Comparison of ENCODE assay signal across 10 mouse cellular contexts in the genomic region with DNA sequence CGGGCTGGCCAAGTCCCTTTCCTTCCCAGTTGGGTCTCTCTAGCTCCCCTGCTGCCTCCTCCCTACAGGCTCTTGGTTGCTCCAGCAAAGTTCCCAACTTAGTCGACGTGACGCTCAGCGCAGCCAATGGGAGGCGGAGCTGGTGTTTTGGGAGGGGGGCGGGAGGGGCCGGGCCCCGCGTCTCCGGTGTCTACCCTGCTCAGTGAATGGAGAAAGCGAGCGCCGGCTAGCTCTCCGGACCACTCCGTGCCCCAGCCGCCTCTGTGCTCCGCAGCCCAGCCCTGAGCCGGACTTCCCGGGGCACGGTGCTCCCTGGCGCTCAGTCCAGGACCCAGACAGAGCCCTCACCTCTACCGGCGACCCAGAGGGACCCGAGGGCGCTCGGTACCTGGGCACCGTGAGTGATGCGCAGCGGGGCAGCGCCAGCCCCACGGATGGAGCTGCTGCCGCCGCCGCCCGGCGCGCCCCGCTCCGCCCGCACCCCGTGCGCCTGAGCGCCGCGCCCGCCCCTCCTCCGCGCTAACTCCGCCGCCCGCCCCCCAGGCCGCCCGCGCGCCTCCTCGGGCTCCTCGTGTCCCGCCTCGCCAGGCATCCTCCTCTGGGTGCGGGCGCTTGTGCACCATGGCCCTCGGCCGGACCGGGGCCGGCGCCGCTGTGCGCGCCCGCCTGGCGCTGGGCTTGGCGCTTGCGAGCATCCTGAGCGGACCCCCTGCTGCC. TPM values are rescaled to one million over a fixed set of nuclear protein-coding genes. Genes with fewer than 3 reads are reported as not detected.
DNase-seq lines count a peak whose midpoint lies in the region; ATAC-seq and TF ChIP-seq lines count a peak whose summit lies in the region.
"Had no signal": no experiment of that assay in that cellular context is flagged by ENCODE, and none has a peak within 500 bp of the region (broad histone marks: within the 10 kb centered on the region; RNA-seq: fewer than 3 reads in every experiment).

A gene (plus strand): TSS at position 331 of the 717 bp plus-strand sequence.

- no peaks in the 10 kb centered on the region for H3K36me3 ChIP-seq in spleen, adult 2 months (ENCODE audit: control insufficient read depth, insufficient read depth, low read length)
- H3K36me3 ChIP-seq in embryonic facial prominence, embryonic 11.5 days (replicated peaks; ENCODE audit: control insufficient read depth, insufficient read depth, low read depth, low read length) = no peaks in the 10 kb centered on the region
- no peaks in the 10 kb centered on the region for H3K36me3 ChIP-seq in liver, adult 2 months (ENCODE audit: control insufficient read depth, insufficient read depth, low read length)
- no peaks in the 10 kb centered on the region for H3K36me3 ChIP-seq in neural tube, embryonic 12.5 days

- no peak within 1 kb of the TSS for H3K27ac ChIP-seq in spleen, adult 2 months (ENCODE audit: insufficient read depth, low read length)
- peak within 1 kb of the TSS; percentile 73 for H3K27ac ChIP-seq in embryonic facial prominence, embryonic 11.5 days (replicated peaks; ENCODE audit: low read depth, low read length)
- H3K27ac ChIP-seq in liver, adult 2 months (replicated peaks; ENCODE audit: insufficient read depth, low read depth, low read length) = no peak within 1 kb of the TSS
- no peak within 1 kb of the TSS for H3K27ac ChIP-seq in neural tube, embryonic 12.5 days

- H3K4me3 ChIP-seq in spleen, adult 2 months (ENCODE audit: extremely low read depth, insufficient read depth, insufficient read length) = peak within 1 kb of the TSS; percentile 22; the same call in 1 of the 2 replicates
- peak within 1 kb of the TSS; percentile 69 for H3K4me3 ChIP-seq in embryonic facial prominence, embryonic 11.5 days (ENCODE audit: low read depth, low read length)
- peak within 1 kb of the TSS; percentile 27; the same call in 1 of the 2 replicates for H3K4me3 ChIP-seq in liver, adult 2 months (ENCODE audit: insufficient read depth, low read depth, low read length)
- peak within 1 kb of the TSS; percentile 69 for H3K4me3 ChIP-seq in neural tube, embryonic 12.5 days
- H3K4me3 ChIP-seq: myocyte had no signal

- H3K9ac ChIP-seq in embryonic facial prominence, embryonic 11.5 days (replicated peaks; ENCODE audit: low read length) = peak within 1 kb of the TSS; percentile 83
- no peak within 1 kb of the TSS for H3K9ac ChIP-seq in liver, adult 2 months (ENCODE audit: low read depth, low read length)
- peak within 1 kb of the TSS; percentile 66 for H3K9ac ChIP-seq in neural tube, embryonic 12.5 days

- H3K79me2 ChIP-seq in liver, adult 2 months (ENCODE audit: control insufficient read depth, insufficient read depth, low read length) = no peaks in the 10 kb centered on the region

- no peak for DNase-seq in spleen, adult 2 months (ENCODE audit: low read depth in 1 of 2, low spot score in 2 of 2)
- DNase-seq in spleen, postnatal 4 days (ENCODE audit: low spot score in 2 of 2) = no peak
- DNase-seq in embryonic facial prominence, embryonic 11.5 days (ENCODE audit: low spot score) = peak; percentile 90
- DNase-seq in heart, adult 9 months (ENCODE audit: low spot score in 2 of 2) = peak; percentile 52 to 59
- peak; percentile 8 to 23 for DNase-seq in kidney, adult 8-10 months
- DNase-seq in liver, adult 2 months (ENCODE audit: extremely low read depth, low read depth, low spot score) = no peak
- DNase-seq in urinary bladder, postnatal 4 days (ENCODE audit: low spot score in 2 of 2) = peak; percentile 53 to 63

- peak; percentile 91 for ATAC-seq in embryonic facial prominence, embryonic 11.5 days (replicated peaks; ENCODE audit: insufficient number of reproducible peaks, low FRiP score, low TSS enrichment, low read depth)
- peak; percentile 69 for ATAC-seq in neural tube, embryonic 12.5 days (ENCODE audit: low FRiP score, low read depth)

- H3K9me3 ChIP-seq in embryonic facial prominence, embryonic 11.5 days (replicated peaks; ENCODE audit: control insufficient read depth, low read length) = no peaks in the 10 kb centered on the region
- H3K9me3 ChIP-seq in neural tube, embryonic 12.5 days = no peaks in the 10 kb centered on the region

- 4% methylated on average over 56 of the region's 75 CpGs for WGBS in spleen, adult 2 months
- WGBS in embryonic facial prominence, embryonic 11.5 days = under 1% methylated on average over 50 of the region's 75 CpGs
- 3% methylated on average over 63 of the region's 75 CpGs for WGBS in liver, adult 2 months
- 1% methylated on average over 67 of the region's 75 CpGs for WGBS in neural tube, embryonic 12.5 days

- no peaks in the 10 kb centered on the region for H3K4me1 ChIP-seq in spleen, adult 2 months (ENCODE audit: control insufficient read depth, insufficient read depth, insufficient read length)
- H3K4me1 ChIP-seq in embryonic facial prominence, embryonic 11.5 days (ENCODE audit: control insufficient read depth, insufficient read depth, low read length) = 0 out of 2 replicates have a peak, but pooled peaks cover 2% of the 10 kb centered on the region
- H3K4me1 ChIP-seq in liver, adult 2 months (ENCODE audit: control insufficient read depth, insufficient read depth, low read length) = no peaks in the 10 kb centered on the region
- H3K4me1 ChIP-seq in neural tube, embryonic 12.5 days = peaks cover 25% of the 10 kb centered on the region

- H3K27me3 ChIP-seq in spleen, adult 2 months (ENCODE audit: control insufficient read depth, insufficient read depth, low read length) = peaks cover 9% of the 10 kb centered on the region
- H3K27me3 ChIP-seq in embryonic facial prominence, embryonic 11.5 days (ENCODE audit: control insufficient read depth, insufficient read depth, low read length) = no peaks in the 10 kb centered on the region
- peaks cover 10% of the 10 kb centered on the region for H3K27me3 ChIP-seq in liver, adult 2 months (ENCODE audit: control insufficient read depth, insufficient read depth, low read length)
- peaks cover 56% of the 10 kb centered on the region for H3K27me3 ChIP-seq in neural tube, embryonic 12.5 days (replicated peaks)
- H3K27me3 ChIP-seq: CH12.LX had no signal

- no peak for TF ChIP-seq CTCF in spleen, adult 2 months (IDR thresholded peaks at IDR 0.05; ENCODE audit: extremely low read depth, insufficient read depth, insufficient read length, insufficient replicate concordance)
- TF ChIP-seq CTCF in liver, adult 2 months (IDR thresholded peaks at IDR 0.05; ENCODE audit: low read depth, low read length) = no peak

- peak within 1 kb of the TSS; percentile 96 for H3K4me2 ChIP-seq in embryonic facial prominence, embryonic 11.5 days (ENCODE audit: low read depth, low read length)
- peak within 1 kb of the TSS; percentile 99 for H3K4me2 ChIP-seq in neural tube, embryonic 12.5 days (replicated peaks)

- TF ChIP-seq POLR2A in spleen, adult 2 months (IDR thresholded peaks at IDR 0.05; ENCODE audit: low read depth, low read length) = no peak
- TF ChIP-seq POLR2A in liver, adult 2 months (IDR thresholded peaks at IDR 0.05; ENCODE audit: extremely low read depth, insufficient read depth, low read length) = no peak

RNA-seq across cellular contexts. Expression of the gene that starts here (rescaled TPM):
- polyA plus RNA-seq in spleen, adult 2 months (2012; rRNA removed) = 6.6 and 9.5 TPM in 2 replicates
- 10.5 and 12.6 TPM in 2 replicates for polyA plus RNA-seq in embryonic facial prominence, embryonic 11.5 days (2014; fragmentation: Nextera tagmentation; extraction: Ambion mirVana)
- 0.09 and 0.20 TPM in 2 replicates for total RNA-seq in liver, adult 2 months (2014; rRNA removed)
- 0.12 TPM in 2 replicates for polyA plus RNA-seq in liver, adult 2 months (2012; rRNA removed)
- polyA plus RNA-seq in neural tube, embryonic 12.5 days (2016; fragmentation: Nextera tagmentation; extraction: Ambion mirVana) = 65.0 and 74.7 TPM in 2 replicates
- polyA plus RNA-seq: myocyte had no signal

Comparison
In these comparisons a context has a peak if more than half of its experiments do, and no peak if none do; other contexts are left out.
1. DNase-seq: peak in embryonic facial prominence, embryonic 11.5 days (single experiment), heart, adult 9 months (2 of 2), kidney, adult 8-10 months (2 of 2) and urinary bladder, postnatal 4 days (2 of 2); none in spleen, adult 2 months (0 of 2), spleen, postnatal 4 days (0 of 2) and liver, adult 2 months (single experiment).
2. Peak in every context shown above with its lines, with median percentiles within 50 percentile points of each other: H3K4me3 ChIP-seq.